Mouse (Mus musculus): Measurements from ENCODE around the gene Utrn. TPM values are rescaled to one million over a fixed set of nuclear protein-coding genes. Genes with fewer than 3 reads are reported as not detected.

The Utrn gene
- polyA plus RNA-seq, 1 experiment from 2014 or later, result 16.0 TPM

GRCm38 (mm10) chr10:12697902-12698301, 171.3 kb downstream of the Utrn start:
- Histone ChIP-seq H3K27ac (ENCODE audit: low read depth, low read length) (no peak overlapping the region), H3K27me3 (ENCODE audit: control insufficient read depth, insufficient read depth, low read length) (no peaks in the 10 kb centered on the region), H3K4me1 (ENCODE audit: control insufficient read depth, insufficient read depth, low read length) (no peaks in the 10 kb centered on the region), H3K4me3 (ENCODE audit: low read depth, low read length) (no peak overlapping the region), H3K36me3 (ENCODE audit: control insufficient read depth, insufficient read depth, low read length) (no peaks in the 10 kb centered on the region), H3K9me3 (ENCODE audit: control insufficient read depth, low read length) (no peaks in the 10 kb centered on the region), H3K9ac (replicated peaks; ENCODE audit: low read depth, low read length) (no peak overlapping the region), H3K4me2 (ENCODE audit: low read depth, low read length) (no peak overlapping the region)
- 91% methylated on average over 3 of the region's 3 CpGs for WGBS
- no peak for ATAC-seq (ENCODE audit: low read depth)

GRCm38 (mm10) chr10:12696704-12697103, 172.5 kb downstream of the Utrn start:
- Histone ChIP-seq H3K4me2 (ENCODE audit: low read depth, low read length) (no peak overlapping the region), H3K27ac (ENCODE audit: low read depth, low read length) (no peak overlapping the region), H3K4me3 (ENCODE audit: low read depth, low read length) (no peak overlapping the region), H3K9me3 (ENCODE audit: control insufficient read depth, low read length) (no peaks in the 10 kb centered on the region), H3K27me3 (ENCODE audit: control insufficient read depth, insufficient read depth, low read length) (no peaks in the 10 kb centered on the region), H3K9ac (replicated peaks; ENCODE audit: low read depth, low read length) (no peak overlapping the region), H3K4me1 (ENCODE audit: control insufficient read depth, insufficient read depth, low read length) (no peaks in the 10 kb centered on the region), H3K36me3 (ENCODE audit: control insufficient read depth, insufficient read depth, low read length) (no peaks in the 10 kb centered on the region)
- WGBS, result 90% methylated on average over 6 of the region's 6 CpGs
- ATAC-seq (ENCODE audit: low read depth), result no peak

- no peak overlapping the region for H3K4me3 ChIP-seq (ENCODE audit: low read depth, low read length)
- no peaks in the 10 kb centered on the region for H3K4me1 ChIP-seq (ENCODE audit: control insufficient read depth, insufficient read depth, low read length)
- H3K27ac ChIP-seq (ENCODE audit: low read depth, low read length), result no peak overlapping the region
- WGBS, result 73% methylated on average over 6 of the region's 6 CpGs
- no peak overlapping the region for H3K9ac ChIP-seq (replicated peaks; ENCODE audit: low read depth, low read length)
- no peaks in the 10 kb centered on the region for H3K9me3 ChIP-seq (ENCODE audit: control insufficient read depth, low read length)
- H3K36me3 ChIP-seq (ENCODE audit: control insufficient read depth, insufficient read depth, low read length), result no peaks in the 10 kb centered on the region
- no peak for ATAC-seq (ENCODE audit: low read depth)
- H3K4me2 ChIP-seq (ENCODE audit: low read depth, low read length), result no peak overlapping the region
- H3K27me3 ChIP-seq (ENCODE audit: control insufficient read depth, insufficient read depth, low read length), result no peaks in the 10 kb centered on the region
Observed at GRCm38 (mm10) chr10:12694774-12695173, 174.4 kb downstream of the Utrn start.

GRCm38 (mm10) chr10:12690601-12691000, 178.6 kb downstream of the Utrn start:
- peak; percentile 71; the same call in 1 of the 2 replicates for ATAC-seq (ENCODE audit: low read depth)

GRCm38 (mm10) chr10:12685683-12686082, 183.5 kb downstream of the Utrn start:
- ATAC-seq (ENCODE audit: low read depth), result no peak
- no peak overlapping the region for H3K27ac ChIP-seq (ENCODE audit: low read depth, low read length)
- H3K27me3 ChIP-seq (ENCODE audit: control insufficient read depth, insufficient read depth, low read length), result no peaks in the 10 kb centered on the region
- H3K9me3 ChIP-seq (ENCODE audit: control insufficient read depth, low read length), result no peaks in the 10 kb centered on the region
- no peak overlapping the region for H3K9ac ChIP-seq (replicated peaks; ENCODE audit: low read depth, low read length)
- H3K36me3 ChIP-seq (ENCODE audit: control insufficient read depth, insufficient read depth, low read length), result no peaks in the 10 kb centered on the region
- no peak overlapping the region for H3K4me2 ChIP-seq (ENCODE audit: low read depth, low read length)
- no peak overlapping the region for H3K4me3 ChIP-seq (ENCODE audit: low read depth, low read length)
- no peaks in the 10 kb centered on the region for H3K4me1 ChIP-seq (ENCODE audit: control insufficient read depth, insufficient read depth, low read length)

More at GRCm38 (mm10) chr10:12690601-12691000, 178.6 kb downstream of the Utrn start:
- Histone ChIP-seq H3K4me2 (ENCODE audit: low read depth, low read length) (no peak overlapping the region), H3K9ac (replicated peaks; ENCODE audit: low read depth, low read length) (no peak overlapping the region), H3K4me3 (ENCODE audit: low read depth, low read length) (no peak overlapping the region), H3K27me3 (ENCODE audit: control insufficient read depth, insufficient read depth, low read length) (no peaks in the 10 kb centered on the region), H3K27ac (ENCODE audit: low read depth, low read length) (no peak overlapping the region), H3K4me1 (ENCODE audit: control insufficient read depth, insufficient read depth, low read length) (no peaks in the 10 kb centered on the region), H3K9me3 (ENCODE audit: control insufficient read depth, low read length) (no peaks in the 10 kb centered on the region), H3K36me3 (ENCODE audit: control insufficient read depth, insufficient read depth, low read length) (no peaks in the 10 kb centered on the region)
- WGBS, result 23% methylated on average over 5 of the region's 5 CpGs

- no peaks in the 10 kb centered on the region for H3K27me3 ChIP-seq (ENCODE audit: control insufficient read depth, insufficient read depth, low read length)
- 77% methylated on average over 3 of the region's 3 CpGs for WGBS
- H3K36me3 ChIP-seq (ENCODE audit: control insufficient read depth, insufficient read depth, low read length), result no peaks in the 10 kb centered on the region
- H3K27ac ChIP-seq (ENCODE audit: low read depth, low read length), result no peak overlapping the region
- H3K9ac ChIP-seq (replicated peaks; ENCODE audit: low read depth, low read length), result no peak overlapping the region
- H3K9me3 ChIP-seq (ENCODE audit: control insufficient read depth, low read length), result no peaks in the 10 kb centered on the region
- ATAC-seq (ENCODE audit: low read depth), result no peak
- no peak overlapping the region for H3K4me2 ChIP-seq (ENCODE audit: low read depth, low read length)
- no peak overlapping the region for H3K4me3 ChIP-seq (ENCODE audit: low read depth, low read length)
- H3K4me1 ChIP-seq (ENCODE audit: control insufficient read depth, insufficient read depth, low read length), result no peaks in the 10 kb centered on the region
Observed at GRCm38 (mm10) chr10:12684018-12684417, 185.1 kb downstream of the Utrn start.

- H3K27me3 ChIP-seq (ENCODE audit: control insufficient read depth, insufficient read depth, low read length), result no peaks in the 10 kb centered on the region
- H3K4me3 ChIP-seq (ENCODE audit: low read depth, low read length), result no peak overlapping the region
- no peaks in the 10 kb centered on the region for H3K36me3 ChIP-seq (ENCODE audit: control insufficient read depth, insufficient read depth, low read length)
- H3K4me1 ChIP-seq (ENCODE audit: control insufficient read depth, insufficient read depth, low read length), result no peaks in the 10 kb centered on the region
- H3K9me3 ChIP-seq (ENCODE audit: control insufficient read depth, low read length), result no peaks in the 10 kb centered on the region
- 89% methylated on average over 5 of the region's 5 CpGs for WGBS
- no peak for ATAC-seq (ENCODE audit: low read depth)
- H3K27ac ChIP-seq (ENCODE audit: low read depth, low read length), result no peak overlapping the region
- no peak overlapping the region for H3K4me2 ChIP-seq (ENCODE audit: low read depth, low read length)
- H3K9ac ChIP-seq (replicated peaks; ENCODE audit: low read depth, low read length), result no peak overlapping the region
Observed at GRCm38 (mm10) chr10:12673309-12673708, 195.9 kb downstream of the Utrn start.

GRCm38 (mm10) chr10:12671608-12672007, 197.6 kb downstream of the Utrn start:
- Histone ChIP-seq H3K9ac (replicated peaks; ENCODE audit: low read depth, low read length) (no peak overlapping the region), H3K4me3 (ENCODE audit: low read depth, low read length) (no peak overlapping the region), H3K4me1 (ENCODE audit: control insufficient read depth, insufficient read depth, low read length) (no peaks in the 10 kb centered on the region), H3K36me3 (ENCODE audit: control insufficient read depth, insufficient read depth, low read length) (no peaks in the 10 kb centered on the region), H3K27ac (ENCODE audit: low read depth, low read length) (no peak overlapping the region), H3K27me3 (ENCODE audit: control insufficient read depth, insufficient read depth, low read length) (no peaks in the 10 kb centered on the region), H3K9me3 (ENCODE audit: control insufficient read depth, low read length) (no peaks in the 10 kb centered on the region), H3K4me2 (ENCODE audit: low read depth, low read length) (no peak overlapping the region)
- whole genome bisulfite sequencing, result 97% methylated on average over 9 of the region's 9 CpGs
- no peak for ATAC-seq (ENCODE audit: low read depth)

- H3K36me3 ChIP-seq (ENCODE audit: control insufficient read depth, insufficient read depth, low read length), result no peaks in the 10 kb centered on the region
- no peaks in the 10 kb centered on the region for H3K4me1 ChIP-seq (ENCODE audit: control insufficient read depth, insufficient read depth, low read length)
- no peak overlapping the region for H3K9ac ChIP-seq (replicated peaks; ENCODE audit: low read depth, low read length)
- no peak overlapping the region for H3K4me3 ChIP-seq (ENCODE audit: low read depth, low read length)
- H3K9me3 ChIP-seq (ENCODE audit: control insufficient read depth, low read length), result no peaks in the 10 kb centered on the region; the same call in 1 of the 2 replicates
- no peaks in the 10 kb centered on the region for H3K27me3 ChIP-seq (ENCODE audit: control insufficient read depth, insufficient read depth, low read length)
- no peak for ATAC-seq (ENCODE audit: low read depth)
- H3K4me2 ChIP-seq (ENCODE audit: low read depth, low read length), result no peak overlapping the region
- 91% methylated on average over 4 of the region's 4 CpGs for WGBS
- no peak overlapping the region for H3K27ac ChIP-seq (ENCODE audit: low read depth, low read length)
Observed at GRCm38 (mm10) chr10:12662035-12662434, 207.1 kb downstream of the Utrn start.
